Mouse (Mus musculus) embryo, embryonic 10 days (tissue): Measurements from ENCODE around the gene Olfr763.
A peak's percentile ranks its signal among the peaks of the same experiment; 100 is the strongest.
"Not testable (repeated sequence)": the region's sequence is repeated elsewhere in the genome, so short reads cannot be mapped to it uniquely, and the experiment has no call there.

Experiments used
- DNase-seq: peaks from one replicate; pipeline ENCODE4 v3.0.0-alpha.2; 2015; ENCODE audit warnings: low spot score

The Olfr763 gene

DNA sequence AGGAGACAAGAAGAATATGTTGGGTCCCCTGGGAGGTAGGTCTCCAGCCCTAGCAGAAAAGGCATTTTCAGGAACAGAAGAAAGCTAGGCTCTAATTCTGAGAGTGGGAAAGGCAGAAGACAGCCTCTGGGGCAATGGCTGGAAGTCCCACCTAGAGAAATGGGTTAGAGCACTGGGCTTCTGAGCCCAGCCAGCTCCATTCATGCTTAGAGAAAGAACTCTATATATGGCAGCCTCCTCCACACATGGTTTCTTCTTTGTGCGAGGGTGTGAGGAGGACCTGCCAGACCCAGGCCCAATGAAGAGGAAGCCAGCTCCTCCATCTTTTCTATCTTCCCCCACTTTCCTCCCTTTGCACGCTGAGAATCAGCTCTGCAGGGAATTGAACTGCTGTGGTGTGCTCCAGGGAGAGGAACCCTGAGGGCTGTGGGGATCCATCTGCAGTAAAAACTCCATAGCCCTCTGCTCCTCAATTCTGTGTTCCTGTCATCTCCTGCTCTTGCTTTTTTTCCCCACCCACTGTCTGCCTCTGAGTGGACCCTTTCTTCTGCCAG is at the start of gene Olfr763:
Gene Olfr763 (plus strand): TSS at position 504 of the 554 bp plus-strand sequence.
- no peak for DNase-seq

GRCm38 (mm10) chr10:128964961-128965360 is 45.6 kb upstream of the Olfr763 start:
- no peak for DNase-seq

DNA sequence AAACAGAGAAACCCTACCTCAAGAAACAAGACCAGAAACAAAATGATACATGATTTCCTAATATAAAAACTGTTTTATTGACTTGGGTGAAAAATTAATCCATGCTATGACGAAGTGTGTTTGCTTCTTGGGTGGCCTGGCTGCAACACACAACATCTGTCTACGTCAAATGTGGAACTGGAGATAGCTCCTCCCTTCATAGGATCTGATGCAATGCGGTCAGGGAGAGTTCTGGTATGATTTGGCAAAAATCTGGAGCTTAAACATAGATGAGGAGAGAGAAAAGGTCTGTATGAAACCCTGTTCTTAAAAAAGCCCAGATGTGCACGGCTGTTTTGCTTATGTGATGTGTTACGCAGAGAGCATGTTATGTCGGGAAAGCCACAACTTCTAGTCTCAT is 44.7 kb upstream of the Olfr763 start:
- no peak for DNase-seq

DNA sequence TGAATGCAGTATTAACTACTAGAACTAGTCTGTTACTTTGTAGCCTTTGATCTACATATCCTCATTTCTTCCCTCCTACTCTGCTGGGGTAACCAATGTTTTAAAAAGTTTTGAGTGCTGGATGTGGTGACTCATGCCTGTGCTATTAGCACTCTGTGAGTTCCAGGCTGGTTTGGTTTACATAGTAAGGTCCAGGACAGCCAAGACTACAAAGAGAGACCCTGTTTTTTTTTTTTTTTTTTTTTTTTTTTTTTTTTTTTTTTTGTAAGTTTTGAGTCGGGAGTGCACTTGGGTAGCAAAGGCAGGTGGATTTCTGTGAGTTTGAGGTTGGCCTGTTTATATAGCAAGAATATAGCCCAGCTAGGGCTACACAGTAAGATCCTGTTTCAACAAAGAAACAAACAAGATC is 42.2 kb upstream of the Olfr763 start:
- no peak for DNase-seq

DNA sequence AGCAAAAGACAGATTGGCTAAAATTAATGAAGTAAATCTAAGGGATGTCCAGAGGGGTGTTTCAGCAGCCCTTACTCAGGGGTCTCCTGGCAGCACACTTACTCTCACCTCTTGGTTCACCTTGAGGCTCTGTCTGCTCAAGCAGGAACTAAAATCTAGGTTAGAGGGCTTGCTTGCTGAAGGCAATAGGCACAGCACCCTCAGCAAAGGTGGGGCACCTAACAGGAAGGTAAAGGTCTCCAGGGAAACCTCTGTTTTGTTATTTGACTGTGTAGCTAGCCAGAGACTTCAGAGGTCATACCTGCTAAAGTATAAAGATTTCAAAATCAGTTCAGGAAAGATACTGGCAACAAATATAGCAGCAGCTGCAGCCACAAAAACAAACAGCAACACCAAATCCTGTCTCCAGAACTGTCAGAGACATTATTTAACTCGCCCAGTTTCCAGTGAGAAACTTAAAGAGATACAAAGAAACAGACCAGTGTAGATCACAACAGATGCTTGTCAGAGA is 39.8 kb upstream of the Olfr763 start:
- no peak for DNase-seq

- DNase-seq = no peak
These were observed 37.8 kb upstream of the Olfr763 start for GRCm38 (mm10) chr10:128972841-128973240.

DNA sequence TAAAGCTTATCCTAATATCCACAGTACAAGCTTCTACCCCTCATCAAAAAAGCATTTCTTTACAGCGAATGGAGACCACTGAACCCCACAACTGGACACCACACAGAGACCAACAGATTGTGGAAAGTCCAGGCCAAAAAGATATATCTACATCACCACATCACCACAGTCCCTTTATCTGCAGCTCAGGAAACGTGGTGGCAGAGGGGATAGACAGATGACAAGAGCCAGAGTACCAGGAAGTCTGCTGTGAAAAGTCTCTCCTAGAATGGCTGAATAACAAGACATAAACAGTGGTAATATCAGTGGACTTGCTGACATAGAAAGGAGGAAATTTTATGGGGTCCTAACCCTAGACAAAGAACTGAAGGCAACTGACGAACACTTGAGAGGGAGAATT is 34.2 kb upstream of the Olfr763 start:
- no peak for DNase-seq

- peak; percentile 74 for DNase-seq
These were observed 33.0 kb upstream of the Olfr763 start for GRCm38 (mm10) chr10:128977522-128978114.

DNA sequence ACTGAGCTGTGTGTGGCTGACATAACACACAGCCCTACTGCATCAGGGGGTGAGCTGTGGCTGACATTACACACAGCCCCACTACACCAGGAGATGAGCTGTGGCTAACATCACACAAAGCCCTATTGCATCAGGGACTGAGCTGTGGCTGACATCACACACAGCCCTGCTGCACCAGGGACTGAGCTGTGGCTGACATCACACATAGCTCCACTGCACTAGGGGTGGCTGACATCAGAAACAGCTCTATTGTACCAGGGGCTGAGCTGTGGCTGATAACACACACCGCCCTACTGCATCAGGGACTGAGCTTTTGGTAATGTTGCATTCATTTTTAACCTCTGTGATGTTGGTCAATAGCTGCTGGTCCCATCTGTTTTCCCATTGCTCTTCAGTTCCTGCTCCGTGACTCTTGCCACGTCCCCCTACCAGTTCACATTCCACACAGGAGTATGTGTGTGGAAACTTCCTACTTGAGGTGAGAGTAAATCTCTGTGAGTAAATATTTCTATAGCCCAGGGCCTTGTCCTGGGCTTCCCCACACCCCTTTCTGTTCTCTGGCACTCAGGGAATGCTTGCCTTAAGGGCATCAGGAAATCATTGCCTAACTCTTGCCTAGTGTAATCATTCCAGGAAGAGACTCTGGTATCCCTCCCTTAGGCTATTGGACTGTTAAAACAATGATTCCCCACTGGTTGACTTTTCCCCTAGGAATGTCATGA is 29.8 kb upstream of the Olfr763 start:
- DNase-seq = no peak

- DNase-seq = not testable (repeated sequence)
These were observed 21.5 kb upstream of the Olfr763 start, which contains the start of gene Olfr9 for GRCm38 (mm10) chr10:128989131-128989530. TSS of gene Olfr9 (plus strand) at chr10:128989431.

- DNase-seq = not testable (repeated sequence)
These were observed 20.3 kb upstream of the Olfr763 start for GRCm38 (mm10) chr10:128990129-128990850.

DNA sequence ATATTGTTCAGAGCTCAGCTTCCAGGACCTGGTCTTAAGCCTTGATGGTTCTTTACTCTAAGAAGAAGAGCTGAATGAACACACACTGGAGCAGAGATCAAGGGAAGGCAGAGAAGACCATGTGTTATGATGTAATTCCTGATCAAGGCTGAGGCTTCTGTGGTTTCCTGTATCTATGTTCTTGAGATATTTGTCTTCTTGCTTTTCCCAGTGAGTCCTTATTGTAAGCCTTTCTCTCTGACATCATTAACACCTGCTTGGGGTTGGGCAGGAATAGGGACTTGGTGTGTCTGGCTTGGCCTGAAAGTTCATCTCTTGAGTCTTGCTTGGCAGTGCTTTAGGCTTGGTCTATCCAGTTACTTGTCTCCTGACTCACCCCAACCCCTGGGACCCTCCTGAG is 19.6 kb upstream of the Olfr763 start:
- no peak for DNase-seq

DNA sequence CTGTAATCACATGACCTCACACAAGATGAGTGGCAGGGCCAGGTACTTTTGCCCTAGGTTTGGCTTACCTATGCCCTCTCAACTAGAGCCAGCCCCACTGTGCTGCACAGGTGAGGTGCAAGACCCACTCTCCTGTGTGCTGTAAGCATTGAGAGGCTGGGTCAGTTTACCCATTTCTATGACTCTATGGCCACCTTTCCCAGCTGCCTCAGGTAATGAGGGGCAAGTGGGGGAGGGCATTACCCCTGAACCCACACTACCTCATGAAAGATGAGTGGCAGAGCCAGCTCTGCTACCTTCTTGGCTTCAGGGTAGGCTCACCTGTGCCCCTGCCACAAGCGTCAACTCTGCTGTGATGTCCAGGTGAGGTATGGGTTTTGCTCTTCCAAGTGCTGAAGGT is 14.8 kb upstream of the Olfr763 start:
- DNase-seq = no peak

GRCm38 (mm10) chr10:128996523-128997040 is 14.0 kb upstream of the Olfr763 start:
- DNase-seq = no peak

GRCm38 (mm10) chr10:129004032-129004920 is 6.3 kb upstream of the Olfr763 start:
- no peak for DNase-seq

DNA sequence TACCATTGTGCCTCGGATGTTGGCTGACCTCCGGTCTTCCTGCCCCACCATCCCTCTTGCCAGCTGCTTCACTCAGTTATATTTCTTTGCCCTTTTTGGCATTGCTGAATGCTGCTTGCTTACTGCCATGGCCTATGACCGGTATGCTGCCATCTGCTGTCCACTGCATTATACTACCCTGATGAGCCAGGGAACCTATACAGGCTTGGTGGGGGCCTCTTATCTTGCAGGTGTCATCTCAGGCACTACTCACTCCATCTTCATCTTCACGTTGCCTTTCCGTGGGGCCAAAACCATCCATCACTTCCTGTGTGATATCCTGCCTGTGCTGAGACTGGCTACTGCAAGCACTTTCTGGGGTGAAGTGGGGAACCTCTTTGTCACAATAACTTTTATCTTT is 920 bp downstream of the Olfr763 start:
- DNase-seq = not testable (repeated sequence)

DNA sequence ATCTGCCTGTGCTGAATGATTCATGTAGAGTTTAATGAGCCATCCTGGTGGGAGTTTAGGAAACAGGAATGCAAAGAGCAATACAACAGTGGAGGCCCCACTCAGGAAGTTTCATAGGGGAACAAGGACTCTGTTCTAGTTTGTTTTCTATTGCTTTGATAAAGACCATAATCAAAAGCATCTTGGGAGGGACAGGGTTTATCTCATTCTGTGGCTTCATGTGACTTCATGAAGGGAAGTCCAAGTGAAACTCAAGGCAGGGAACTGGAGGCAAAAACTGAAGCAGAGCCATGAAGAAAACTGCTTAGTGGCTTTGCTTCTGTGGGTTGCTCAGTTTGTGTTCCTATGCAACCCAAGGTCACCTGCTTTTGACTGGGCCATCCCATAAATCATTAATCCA is 3.9 kb downstream of the Olfr763 start:
- DNase-seq = no peak

DNA sequence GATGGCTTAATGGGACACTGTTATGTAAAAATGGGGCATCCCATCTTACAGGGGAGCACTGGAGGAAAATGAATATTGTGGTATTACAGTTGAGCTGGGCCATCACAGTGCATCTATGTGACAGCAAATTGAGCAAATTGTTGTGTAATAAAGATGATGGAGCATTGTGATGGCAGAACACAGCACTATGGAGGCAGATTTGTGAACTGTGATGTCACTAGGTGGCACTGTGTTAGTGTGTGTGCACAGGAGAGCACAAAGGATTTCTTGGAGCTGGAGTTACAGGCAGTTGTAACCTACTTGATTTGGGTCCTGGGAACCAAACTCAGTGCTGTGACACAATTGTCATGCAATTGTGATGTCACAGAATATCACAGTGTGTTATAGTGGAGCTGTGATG is 12.7 kb downstream of the Olfr763 start:
- peak; percentile 23 for DNase-seq

DNA sequence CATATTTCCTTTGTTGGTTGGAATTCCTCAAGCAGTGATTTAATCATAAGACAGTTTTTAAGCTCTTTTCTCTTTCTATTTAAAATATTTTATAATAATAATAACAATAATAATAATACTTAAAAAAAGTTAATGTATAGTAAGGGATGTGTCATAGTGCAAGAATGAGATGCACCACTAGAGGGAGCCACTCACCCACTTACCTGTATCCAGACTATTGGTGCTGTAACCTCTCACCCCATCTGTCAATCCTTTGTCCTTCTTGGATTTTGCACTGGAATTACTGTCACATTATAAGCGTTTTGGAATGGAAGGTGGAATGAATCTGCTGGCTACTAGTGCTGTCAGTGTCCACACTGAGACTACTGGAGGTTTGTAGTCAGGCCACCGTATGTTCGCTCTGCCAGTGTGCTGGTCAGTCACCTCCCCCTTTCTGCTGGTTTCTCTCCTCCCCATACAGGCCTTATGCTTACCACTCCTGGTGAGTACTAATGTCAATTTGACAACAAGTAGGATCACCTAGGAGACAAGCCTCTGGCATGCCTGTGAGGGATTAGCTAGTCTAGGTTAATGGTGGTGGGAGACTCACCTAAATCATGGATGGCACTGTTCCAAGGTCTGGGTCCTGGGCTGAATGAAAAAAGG is 15.5 kb downstream of the Olfr763 start:
- DNase-seq = peak; percentile 81

DNA sequence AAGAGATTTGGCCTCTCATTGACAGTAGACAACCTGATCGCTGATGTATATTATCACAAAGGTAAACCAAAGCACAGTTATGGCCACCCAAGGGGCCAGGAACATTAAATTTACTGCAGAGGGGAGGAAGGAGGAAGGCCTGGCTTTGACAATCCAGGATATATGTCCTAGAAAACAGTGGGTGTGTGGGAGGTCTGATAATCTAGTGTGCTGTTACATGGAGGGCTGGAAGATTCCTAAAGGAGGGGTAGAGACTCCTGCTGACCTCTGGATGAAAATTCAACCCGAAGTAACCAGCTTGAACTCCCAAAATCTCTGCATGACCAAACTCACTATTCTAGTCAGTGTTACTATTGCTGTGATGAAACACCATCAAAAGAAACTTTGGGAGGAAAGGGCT is 17.8 kb downstream of the Olfr763 start:
- DNase-seq = no peak

GRCm38 (mm10) chr10:129039796-129040195 is 29.2 kb downstream of the Olfr763 start, which contains the start of gene Olfr764-ps1:
TSS of gene Olfr764-ps1 (minus strand) at chr10:129039896.
- no peak for DNase-seq
